Mouse (Mus musculus): Measurements from ENCODE around the gene Por.

Por gene

DNA sequence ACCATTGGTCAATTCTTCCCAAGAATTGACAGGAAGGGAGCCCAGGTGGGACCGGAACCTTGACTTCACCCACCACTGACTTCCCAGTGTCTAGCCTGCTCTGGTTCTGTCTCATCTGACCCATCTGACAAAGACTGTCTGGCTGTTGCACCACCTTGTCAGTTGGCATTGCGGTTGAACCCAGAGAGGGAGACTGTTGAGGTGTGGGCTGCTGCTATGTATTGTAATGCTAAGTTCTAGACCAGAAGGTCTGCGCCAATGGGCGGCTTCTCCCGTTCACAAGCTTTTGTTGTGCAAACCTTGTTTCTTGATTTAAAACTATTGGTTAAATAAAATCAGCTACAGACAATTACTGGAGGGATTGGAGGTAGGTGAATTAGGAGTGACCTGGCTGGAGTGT, 12.7 kb upstream of the Por start:
- no peak for DNase-seq (ENCODE audit: low spot score in 2 of 2)

DNA sequence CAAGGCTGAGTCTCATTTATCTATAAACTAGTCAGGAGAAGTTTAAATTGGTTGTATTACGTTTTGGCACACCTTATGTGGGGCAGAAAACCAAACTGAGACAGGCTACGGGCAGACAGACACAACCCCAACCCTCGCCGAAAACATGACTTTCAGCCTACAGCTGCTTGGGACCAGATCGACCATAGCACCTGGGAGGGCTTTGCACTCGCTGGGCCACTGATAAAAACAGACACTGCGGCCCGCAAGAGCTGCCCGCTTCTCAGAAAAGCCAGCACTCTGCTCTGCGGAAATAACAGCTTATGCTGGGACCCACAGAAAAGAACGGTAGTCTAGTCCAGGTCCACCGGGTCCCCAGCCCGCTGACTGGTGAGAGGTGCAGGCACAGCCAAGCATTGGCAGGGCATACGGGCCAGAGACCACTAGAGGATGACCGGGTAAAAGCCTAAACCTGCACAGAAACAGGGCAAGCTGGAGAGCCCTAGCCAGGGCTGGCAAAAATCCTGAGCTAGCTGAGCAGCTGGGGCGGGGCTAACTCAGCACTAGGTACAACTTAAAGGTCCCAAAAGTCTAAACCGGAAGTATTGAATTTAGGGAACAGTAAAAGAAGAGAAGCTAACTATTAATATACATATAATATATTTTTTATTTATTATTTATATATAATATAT, 12.0 kb upstream of the Por start:
- DNase-seq (ENCODE audit: low spot score in 2 of 2) = no peak

DNA sequence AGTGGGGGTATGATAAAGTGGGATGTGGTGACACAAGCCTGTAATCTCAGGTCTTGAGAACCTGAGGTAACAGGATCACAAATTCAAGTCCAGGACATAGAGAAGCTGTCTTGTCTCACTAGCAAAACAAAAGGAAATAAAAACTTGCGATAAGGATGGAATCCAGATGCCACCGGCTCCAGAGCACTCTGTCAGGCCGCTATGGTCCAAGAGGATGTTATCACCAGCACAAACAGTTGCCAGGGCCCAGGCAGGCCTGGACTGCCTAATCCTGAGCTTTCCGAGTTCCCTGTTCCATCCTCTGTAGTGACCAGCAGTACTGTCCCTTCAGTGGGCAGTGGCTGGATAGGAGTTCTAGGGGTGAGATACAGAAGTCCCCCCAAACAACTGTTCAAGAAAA, 9.9 kb upstream of the Por start:
- DNase-seq (ENCODE audit: low spot score in 2 of 2) = peak; percentile 32 to 36

DNA sequence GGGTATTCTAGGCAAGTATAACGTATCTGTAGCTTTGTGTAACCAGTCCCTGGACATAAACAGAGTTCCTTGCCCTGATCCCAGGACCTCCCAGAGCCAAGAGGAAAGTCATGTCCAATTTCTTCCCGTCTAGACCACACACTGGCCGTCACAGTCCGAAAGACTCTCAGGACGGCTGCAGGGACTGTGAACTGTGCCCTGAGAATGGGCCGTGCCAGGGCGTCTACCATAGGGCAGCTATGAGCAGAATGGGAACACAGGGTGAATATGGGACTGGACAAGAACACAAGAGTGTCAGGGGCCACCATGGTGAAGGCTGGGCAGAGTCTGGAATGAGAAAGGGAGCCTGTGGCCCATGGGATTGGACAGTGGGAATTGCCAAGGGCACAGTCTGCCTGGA, 9.3 kb upstream of the Por start:
- no peak for DNase-seq (ENCODE audit: low spot score in 2 of 2)

DNA sequence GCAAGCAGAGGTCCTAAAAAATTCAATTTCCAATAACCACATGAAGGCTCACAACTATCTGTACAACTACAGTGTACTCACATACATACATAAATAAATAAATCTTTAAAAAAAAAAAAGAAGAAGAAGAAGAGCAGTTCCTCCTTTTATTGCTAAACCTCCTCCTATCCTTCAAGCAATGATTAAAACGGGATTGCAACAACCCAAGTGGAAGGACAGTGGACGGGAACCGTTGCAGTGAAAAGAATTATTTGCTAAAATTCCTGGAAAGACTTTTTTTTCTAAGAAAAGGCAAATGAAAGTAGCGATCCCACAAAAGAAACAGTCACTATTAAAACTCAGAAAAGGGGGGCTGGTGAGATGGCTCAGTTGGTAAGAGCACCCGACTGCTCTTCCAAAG, 2.9 kb upstream of the Por start:
- DNase-seq (ENCODE audit: low spot score in 2 of 2) = no peak

DNA sequence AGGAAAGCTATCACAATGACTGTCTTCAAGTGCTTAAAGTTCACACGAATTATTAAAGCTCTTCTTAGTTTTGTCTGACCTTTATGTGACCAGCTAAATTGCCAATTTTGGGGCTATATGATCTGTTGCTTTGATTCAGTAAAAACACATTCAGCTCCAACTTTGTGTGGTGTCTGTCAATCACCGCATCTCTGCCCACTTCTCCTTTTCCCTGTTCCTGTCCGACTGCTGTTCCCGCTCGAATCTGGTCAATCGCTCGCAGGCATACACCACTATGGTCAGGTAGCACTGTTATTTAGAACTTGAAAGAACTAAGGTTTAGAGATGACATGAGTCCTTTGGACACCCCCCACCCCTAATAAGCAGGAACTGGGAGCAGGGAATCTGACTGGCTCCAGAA, 1.8 kb upstream of the Por start:
- no peak for DNase-seq (ENCODE audit: low spot score in 2 of 2)

DNA sequence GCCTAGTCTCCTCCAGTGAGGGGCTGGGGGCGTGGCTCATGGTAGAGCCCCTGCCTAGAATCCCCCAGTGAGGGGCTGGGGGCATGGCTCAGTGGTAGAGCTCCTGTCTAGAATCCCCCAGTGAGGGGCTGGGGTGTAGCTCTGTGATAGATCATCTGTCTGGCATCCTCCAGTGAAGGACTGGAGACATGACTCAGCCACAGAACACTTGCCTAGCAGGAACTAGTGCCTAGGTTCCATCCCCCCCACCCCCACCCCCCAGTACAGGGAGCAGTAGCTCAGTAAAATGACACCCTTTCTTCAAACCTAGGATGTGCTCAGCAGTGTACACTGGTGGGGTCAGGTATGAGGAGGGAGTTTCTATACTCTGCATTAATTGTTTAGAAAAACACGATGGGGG, 1.0 kb downstream of the Por start:
- no peak for DNase-seq (ENCODE audit: low spot score in 2 of 2)

DNA sequence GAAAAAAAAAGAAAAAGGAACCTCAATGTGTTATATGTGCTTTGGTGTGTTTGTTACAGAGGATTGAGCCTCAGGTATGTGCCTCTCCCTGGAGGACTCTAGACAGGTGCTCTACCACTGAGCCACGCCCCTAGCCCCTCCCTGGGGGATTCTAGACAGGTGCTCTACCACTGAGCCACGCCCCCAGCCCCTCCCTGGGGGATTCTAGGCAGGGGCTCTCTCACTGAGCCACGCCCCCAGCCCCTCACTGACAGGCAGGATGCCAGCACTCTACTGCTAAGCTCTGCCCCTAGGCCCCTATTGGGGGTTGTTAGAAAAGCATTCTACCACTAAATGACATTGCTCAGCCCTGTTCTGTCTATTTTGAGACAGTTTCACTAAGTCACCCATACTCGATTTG, 2.7 kb downstream of the Por start:
- no peak for DNase-seq (ENCODE audit: low spot score in 2 of 2)

DNA sequence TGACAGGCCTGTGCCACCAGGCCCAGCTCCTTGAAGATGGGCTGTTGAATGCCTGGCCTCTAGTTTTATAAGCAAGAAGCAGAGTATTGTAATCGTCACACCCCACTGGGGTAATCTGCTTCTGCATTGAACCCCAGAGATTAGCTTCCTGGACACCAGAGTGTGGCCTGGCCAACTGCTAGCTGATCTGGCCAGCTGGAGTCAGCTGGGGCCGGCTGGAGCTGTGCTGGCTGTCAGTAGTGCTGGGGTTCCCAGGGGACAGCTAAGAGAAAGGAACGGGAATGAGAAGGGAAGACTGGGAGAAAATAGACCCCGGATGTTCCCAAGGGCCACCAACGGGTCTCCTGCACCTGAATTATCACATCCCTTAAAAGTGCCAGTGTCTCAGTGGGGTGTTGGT, 3.1 kb downstream of the Por start:
- peak; percentile 78 to 81 for DNase-seq (ENCODE audit: low spot score in 2 of 2)

DNA sequence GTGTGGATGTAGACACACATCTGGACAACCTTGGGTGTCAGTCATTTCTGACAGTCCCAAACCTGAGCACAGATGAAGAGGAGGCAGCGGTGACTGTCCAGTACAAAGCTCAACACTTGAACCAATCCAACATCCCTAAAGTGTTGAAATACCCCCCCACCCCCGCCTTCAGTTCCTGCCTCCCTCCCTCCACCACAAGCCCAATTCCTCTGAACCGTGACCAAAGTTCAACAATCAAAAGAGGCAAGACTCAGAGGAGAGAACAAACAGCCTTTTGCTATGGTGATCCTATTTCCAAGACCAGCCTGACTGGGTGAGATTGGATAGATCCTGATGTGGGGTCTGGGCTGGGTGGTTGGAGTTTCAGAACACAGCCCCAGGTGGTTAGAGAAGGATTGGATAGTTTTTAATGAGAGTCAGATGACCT, 4.5 kb downstream of the Por start:
- DNase-seq (ENCODE audit: low spot score in 2 of 2) = peak in 1 of 2 experiments; percentile 66

DNA sequence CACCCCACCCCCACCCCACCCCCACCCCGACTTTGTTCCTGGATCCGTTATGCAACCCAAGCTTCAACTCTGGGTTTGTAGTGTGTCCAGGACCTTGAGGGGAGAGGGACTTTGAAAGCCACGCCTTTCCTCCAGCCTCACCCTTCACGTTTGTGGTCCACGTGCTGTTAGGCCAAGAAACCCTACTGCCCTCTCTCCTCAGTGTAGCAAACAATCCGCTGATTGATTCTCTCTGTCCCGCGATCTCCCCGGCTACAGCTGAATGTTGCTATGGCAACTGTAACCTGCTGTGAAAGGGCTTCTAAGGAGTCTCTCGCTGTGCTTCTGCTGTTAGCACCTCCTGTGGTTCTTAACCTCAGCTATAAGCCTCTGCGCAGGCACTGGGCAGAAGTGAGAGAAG, 5.0 kb downstream of the Por start:
- DNase-seq (ENCODE audit: low spot score in 2 of 2) = peak; percentile 88 to 89

DNA sequence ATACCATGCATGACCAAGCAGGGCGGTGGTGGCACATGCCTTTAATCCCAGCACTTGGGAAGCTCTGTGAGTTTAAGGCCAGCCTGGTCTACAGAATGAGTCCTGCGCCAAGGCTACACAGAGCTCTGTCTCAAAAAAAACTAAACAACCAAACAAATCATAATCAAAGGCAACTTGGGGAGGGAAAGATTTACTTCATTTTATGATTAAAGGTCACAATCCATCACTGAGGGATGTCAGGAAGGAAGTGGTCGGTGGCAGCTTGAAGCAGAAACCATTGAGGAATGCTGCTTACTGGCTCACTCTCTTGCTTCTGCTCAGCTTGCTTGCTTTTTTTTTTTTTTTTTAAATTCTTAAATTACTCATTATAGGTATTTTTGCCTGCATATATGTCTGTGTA, 6.9 kb downstream of the Por start:
- DNase-seq (ENCODE audit: low spot score in 2 of 2) = no peak

DNA sequence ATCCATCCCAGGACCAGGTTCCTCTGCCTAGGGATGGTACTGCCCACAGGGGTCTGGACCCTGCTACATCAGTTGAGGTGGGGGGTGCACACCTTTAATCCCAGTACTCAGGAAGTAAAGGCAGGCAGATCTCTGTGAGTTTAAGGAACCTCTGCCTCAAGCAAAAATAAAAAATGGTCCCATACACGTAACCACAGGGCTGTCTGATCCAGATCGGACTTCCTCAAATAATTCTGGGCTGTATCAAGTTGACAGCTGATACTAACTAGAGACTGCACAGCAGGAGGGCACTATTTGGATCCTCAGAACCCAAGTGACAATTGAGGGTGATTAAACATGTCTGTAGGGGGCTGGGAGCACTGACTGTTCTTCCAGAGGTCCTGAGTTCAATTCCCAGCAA, 7.4 kb downstream of the Por start:
- no peak for DNase-seq (ENCODE audit: low spot score in 2 of 2)

DNA sequence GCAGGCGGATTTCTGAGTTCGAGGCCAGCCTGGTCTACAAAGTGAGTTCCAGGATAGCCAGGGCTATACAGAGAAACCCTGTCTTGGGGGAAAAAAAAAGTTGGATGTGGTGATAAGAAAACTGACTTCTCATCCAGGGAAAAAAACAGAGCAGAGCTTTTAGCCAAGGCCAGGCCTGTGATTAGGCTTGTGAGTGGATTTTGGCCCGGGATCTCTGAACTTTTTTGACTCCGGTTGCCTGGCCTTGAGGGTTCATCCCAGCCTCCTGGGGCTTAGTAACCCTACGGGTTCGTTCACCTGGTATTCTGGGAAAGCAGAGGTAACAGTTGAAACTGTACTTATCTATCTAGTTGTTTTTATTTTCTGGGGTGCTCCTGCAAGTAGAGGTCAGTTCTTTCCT, 8.6 kb downstream of the Por start:
- no peak for DNase-seq (ENCODE audit: low spot score in 2 of 2)

DNA sequence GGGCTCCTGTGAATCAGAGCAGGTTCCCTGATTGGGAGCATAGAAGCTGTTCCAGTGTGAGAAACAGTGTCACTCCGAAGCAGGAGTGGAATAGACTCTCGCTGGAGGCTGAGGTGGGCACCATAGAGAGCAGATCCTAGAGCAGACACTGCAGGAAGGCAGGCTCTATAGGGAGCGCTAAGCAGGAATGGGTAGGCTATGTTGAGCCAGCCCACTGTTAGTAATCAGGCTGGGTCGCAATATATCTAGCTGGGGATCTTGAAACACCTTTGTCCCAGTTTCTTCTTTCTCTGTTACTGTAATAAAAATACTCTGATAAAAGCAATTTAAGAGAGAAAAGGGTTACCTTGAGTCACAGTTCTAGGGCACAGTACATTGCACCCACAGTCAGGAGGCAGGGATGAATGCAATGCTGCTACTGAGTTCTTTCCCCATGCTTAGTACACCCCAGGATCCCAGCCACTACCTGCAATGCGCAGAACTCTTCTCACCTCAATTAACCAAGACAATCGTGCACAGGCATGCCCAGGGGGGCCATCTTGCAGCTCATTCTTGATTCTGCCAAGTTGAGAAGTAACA, 11.2 kb downstream of the Por start:
- no peak for DNase-seq (ENCODE audit: low spot score in 2 of 2)

DNA sequence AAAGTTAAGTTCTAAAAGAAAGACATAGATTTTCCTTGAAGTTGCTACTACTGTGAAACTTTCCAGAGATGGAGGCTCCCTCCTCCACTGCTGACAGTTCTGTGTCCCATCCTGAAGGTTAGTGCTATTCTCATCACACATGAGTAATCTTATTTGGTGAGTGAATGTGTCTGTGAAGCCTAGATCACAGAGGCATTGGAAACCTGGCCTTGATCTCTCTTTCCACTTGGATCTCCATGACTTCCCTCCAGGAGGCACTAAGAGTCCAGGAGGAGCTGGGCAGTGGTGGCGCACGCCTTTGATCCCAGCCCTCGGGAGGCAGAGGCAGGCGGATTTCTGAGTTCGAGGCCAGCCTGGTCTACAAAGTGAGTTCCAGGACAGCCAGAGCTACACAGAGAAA, 12.2 kb downstream of the Por start:
- no peak for DNase-seq (ENCODE audit: low spot score in 2 of 2)

DNA sequence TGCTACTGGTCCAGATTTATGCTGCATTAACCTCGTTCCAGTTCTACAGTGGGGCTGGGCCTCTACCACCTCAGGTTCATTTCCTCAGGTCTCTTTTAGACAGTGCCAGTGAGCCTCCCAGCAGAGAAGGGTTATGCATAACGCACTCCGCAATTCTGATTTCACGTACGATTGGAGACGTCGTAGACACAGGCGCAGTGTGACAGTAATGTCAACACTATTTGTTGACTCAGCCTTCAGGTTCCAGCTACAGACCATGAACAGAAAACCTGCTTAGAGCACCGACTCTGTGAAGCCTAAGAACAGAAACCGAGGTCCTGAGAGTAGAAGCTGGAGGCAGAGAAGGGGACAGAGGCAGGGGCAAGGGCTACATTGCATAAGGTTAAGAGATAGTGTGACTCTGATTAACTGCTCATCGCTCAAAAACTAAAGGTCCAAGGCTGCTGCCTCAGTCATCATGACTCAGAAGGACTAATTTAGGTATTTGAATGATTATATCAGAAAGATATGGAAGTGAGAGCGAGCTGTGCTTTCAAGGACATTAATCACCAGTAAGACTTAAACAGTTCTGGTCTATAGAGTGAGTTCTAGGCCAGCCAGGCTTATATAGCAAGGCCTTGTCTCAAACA, 13.2 kb downstream of the Por start:
- no peak for DNase-seq (ENCODE audit: low spot score in 2 of 2)

DNA sequence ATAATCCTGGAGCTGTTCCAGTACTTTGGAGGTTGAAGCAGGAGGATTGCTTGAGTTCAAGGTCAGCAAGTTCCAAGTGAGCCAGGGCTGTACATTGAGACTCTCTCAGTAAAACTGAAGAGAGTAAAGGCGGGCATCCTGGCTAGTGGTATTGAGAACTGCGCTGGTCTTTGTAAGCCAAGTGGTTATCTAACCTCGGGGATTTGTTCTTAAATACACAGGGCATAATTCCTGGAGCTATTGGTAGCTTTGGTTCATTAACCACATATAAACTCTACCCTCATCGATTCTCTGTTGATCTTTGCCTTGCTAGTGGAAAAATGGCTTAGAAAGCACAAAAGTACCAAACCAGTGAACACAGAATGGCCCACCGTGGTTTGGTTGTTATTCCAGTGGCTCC, 20.6 kb downstream of the Por start:
- no peak for DNase-seq (ENCODE audit: low spot score in 2 of 2)

DNA sequence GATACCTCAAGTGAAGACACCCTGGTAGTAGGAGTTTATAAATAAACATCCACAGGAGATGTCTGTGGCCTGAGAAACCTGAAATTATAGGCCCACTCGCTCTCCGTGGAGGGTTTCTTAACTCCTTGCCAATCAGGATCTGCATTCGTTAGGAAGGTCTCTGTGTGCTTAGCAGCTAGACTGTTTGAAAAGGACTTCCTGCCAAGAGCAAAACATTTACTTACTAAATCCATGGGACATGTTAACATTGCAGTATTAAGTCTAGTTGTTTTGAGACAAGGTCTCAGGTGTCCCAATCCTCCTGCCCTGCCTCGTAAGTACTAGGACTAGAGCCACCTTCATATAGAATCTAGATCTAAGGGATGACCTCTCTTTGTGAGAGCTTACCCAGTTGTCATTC, 21.4 kb downstream of the Por start:
- DNase-seq (ENCODE audit: low spot score in 2 of 2) = no peak

DNA sequence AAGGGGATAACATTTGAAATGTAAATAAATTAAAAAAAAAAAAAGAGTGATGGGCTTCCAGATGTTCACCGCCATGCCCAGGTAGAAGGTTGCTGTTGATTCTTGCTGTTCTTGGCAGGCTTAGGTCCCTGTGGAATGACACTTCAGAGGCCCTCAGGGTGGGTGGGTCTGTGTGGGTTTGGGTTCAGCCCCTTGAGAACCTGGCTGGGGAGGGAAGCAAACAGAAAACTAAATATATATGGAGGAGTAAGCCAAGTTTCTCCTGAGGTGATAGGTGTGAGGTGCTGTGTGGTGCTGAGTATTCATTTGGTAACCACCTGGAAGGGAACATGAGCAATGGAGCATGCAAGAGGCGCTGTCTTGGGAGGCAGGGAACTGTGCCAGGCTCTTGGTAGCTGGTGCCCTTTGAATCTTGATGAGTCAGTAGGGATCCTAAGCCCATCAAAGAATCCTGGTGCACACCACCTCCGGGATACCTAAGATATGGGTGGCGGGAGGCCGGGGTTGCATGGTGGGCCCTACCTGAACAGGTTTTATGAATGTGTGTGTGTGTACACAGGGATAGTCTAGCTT, 23.5 kb downstream of the Por start:
- no peak for DNase-seq (ENCODE audit: low spot score in 2 of 2)

DNA sequence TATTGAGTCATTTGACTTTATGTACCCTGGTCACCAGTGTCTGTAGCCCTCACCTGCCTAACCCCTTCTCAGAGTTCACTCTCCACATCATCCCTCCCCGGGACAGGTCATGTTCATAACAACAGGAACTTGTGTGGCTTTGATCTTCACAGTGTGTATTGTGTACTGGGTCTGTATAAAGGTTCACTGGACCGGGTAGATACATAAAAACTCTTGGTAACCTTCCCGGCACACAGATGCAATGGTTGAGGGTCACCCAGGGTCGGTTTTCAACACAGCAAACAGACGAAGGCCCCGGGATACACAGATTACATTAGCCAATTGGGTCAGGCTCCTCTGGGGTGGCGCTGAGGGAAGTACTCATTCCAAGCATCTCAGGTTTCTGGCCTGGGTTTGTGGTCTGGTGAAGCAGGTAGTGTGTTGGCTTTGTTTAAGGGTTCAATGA, 25.5 kb downstream of the Por start:
- DNase-seq (ENCODE audit: low spot score in 2 of 2) = no peak

DNA sequence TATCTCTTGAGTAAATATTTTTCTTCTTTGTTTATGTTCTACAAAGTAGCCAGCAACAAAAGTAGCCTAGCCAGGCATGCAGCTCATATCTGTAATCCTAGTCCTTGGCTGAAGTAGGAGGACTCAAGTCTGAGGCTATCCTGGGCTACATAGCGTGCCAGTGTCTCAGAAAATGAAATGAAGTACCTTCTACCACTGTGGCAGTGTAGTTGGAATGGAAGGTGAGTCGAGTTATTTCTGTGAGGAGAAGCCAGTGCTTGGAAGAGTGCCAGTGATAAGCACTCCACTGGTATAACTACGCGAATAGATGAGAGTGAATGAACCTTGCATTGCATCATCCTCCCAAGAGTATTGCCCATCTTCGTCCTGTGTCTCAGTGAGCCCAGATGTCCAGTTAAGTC, 27.9 kb downstream of the Por start:
- no peak for DNase-seq (ENCODE audit: low spot score in 2 of 2)

DNA sequence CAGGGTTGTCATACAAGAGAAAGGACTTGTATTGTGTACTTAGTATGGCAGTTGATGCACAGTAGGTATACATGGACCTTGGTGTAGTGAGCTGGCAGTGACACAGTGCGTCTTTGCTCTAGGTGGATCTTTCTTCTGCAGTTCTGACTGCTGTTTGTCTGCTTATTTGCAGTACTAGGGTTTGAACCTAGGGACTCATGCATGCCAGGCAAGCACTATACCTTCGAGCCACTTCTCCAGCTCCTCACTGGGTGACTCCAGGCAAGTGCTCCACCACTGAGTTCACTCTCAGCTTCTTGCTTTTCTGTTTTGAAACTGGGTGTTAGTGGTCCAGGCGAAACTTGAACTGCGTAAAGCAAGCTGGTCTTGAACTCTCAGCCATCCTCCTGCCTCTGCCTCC, 31.8 kb downstream of the Por start:
- no peak for DNase-seq (ENCODE audit: low spot score in 2 of 2)

Measured in heart, adult 9 months (tissue).